Mouse (Mus musculus): ENCODE measurements around the gene Nlgn1. TPM values are rescaled to one million over a fixed set of nuclear protein-coding genes. Genes with fewer than 3 reads are reported as not detected.

Gene Nlgn1
- polyA plus RNA-seq, 1 experiment from 2014 or later = 1.9 TPM

DNA sequence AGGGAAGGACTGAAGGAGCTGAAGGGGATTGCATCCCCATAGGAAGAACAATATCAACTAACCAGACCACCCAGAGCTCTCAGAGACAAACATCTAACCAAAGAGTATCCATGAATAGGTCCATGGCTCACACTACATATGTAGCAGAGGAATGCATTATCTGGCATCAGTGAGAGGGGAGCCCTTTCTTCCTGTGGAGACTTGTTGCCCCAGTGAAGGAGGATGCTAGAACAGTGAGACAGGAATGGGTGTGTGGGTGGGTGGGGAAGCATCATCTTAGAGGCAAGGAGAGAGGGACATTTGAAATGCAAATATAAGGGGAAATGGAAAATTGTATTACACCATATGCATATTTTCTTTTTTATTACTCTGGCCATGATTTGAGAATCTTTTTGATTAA is 473.9 kb downstream of the Nlgn1 start:
- no peaks in the 10 kb centered on the region for H3K4me1 ChIP-seq
- H3K27me3 ChIP-seq (ENCODE audit: low read depth, poor library complexity, severe bottlenecking) = no peaks in the 10 kb centered on the region
- H3K36me3 ChIP-seq = no peaks in the 10 kb centered on the region
- no peak overlapping the region for H3K27ac ChIP-seq (replicated peaks)
- no peak for DNase-seq (ENCODE audit: low spot score)
- H3K4me3 ChIP-seq = no peak overlapping the region
- no peaks in the 10 kb centered on the region for H3K9me3 ChIP-seq (replicated peaks)

DNA sequence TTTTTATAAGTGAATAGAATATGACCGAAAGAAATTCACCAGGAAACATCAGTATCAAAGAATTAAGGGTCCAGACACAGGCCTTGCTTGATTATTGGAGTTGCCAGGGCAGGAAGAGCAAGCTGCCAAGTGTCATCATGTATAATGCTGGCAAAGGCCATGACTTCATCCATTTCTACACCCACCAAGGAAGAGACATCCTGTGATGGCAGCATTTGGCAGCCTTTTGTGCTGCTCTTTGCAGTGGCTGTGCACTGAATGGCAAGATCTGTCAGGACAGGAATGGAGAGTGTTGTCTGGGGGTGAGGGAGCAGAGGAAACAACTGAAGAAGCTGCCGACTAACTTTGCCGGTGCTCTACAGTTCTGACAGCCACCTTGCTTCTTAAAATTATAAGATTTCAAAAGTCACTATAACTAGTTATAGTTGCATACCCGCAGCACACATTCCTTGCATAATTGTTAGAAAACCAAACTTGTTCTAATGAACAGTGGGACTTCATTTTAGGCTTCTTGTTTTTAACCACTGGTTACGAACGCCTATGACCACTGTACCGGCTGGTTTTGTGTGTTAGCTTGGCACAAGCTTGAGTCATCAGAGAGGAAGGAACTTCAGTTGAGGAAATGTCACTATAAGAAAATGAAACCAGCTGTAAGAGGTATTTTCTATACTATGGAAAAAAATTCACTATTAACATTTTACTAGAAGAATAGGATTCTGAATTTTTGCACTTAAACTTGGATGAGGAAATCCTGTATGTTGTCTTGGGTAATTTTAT is 487.4 kb downstream of the Nlgn1 start:
- H3K4me3 ChIP-seq = no peak overlapping the region
- DNase-seq (ENCODE audit: low spot score) = no peak
- whole genome bisulfite sequencing = 93% methylated on average over 7 of the region's 7 CpGs
- no peaks in the 10 kb centered on the region for H3K36me3 ChIP-seq
- no peaks in the 10 kb centered on the region for H3K9me3 ChIP-seq (replicated peaks)
- no peaks in the 10 kb centered on the region for H3K27me3 ChIP-seq (ENCODE audit: low read depth, poor library complexity, severe bottlenecking)
- no peak overlapping the region for H3K27ac ChIP-seq (replicated peaks)
- H3K4me1 ChIP-seq = no peaks in the 10 kb centered on the region

- no peaks in the 10 kb centered on the region for H3K4me1 ChIP-seq
- no peaks in the 10 kb centered on the region for H3K27me3 ChIP-seq (ENCODE audit: low read depth, poor library complexity, severe bottlenecking)
- 87% methylated on average over 2 of the region's 2 CpGs for WGBS
- H3K36me3 ChIP-seq = no peaks in the 10 kb centered on the region
- DNase-seq (ENCODE audit: low spot score) = no peak
- no peak overlapping the region for H3K27ac ChIP-seq (replicated peaks)
- no peaks in the 10 kb centered on the region for H3K9me3 ChIP-seq (replicated peaks)
- H3K4me3 ChIP-seq = no peak overlapping the region
These were observed 502.0 kb downstream of the Nlgn1 start for GRCm38 (mm10) chr3:25830237-25830636.

- no peaks in the 10 kb centered on the region for H3K27me3 ChIP-seq (ENCODE audit: low read depth, poor library complexity, severe bottlenecking)
- no peaks in the 10 kb centered on the region for H3K36me3 ChIP-seq
- no peaks in the 10 kb centered on the region for H3K9me3 ChIP-seq (replicated peaks)
- H3K27ac ChIP-seq (replicated peaks) = no peak overlapping the region
- WGBS = 87% methylated on average over 3 of the region's 3 CpGs
- DNase-seq (ENCODE audit: low spot score) = no peak
- no peaks in the 10 kb centered on the region for H3K4me1 ChIP-seq
- H3K4me3 ChIP-seq = no peak overlapping the region
These were observed 518.9 kb downstream of the Nlgn1 start for GRCm38 (mm10) chr3:25813368-25813767.

GRCm38 (mm10) chr3:25807559-25807958 is 524.7 kb downstream of the Nlgn1 start:
- H3K4me1 ChIP-seq = 0 out of 2 replicates have a peak, but pooled peaks cover 4% of the 10 kb centered on the region
- no peak overlapping the region for H3K4me3 ChIP-seq
- no peaks in the 10 kb centered on the region for H3K9me3 ChIP-seq (replicated peaks)
- 58% methylated on average over 3 of the region's 3 CpGs for WGBS
- no peaks in the 10 kb centered on the region for H3K27me3 ChIP-seq (ENCODE audit: low read depth, poor library complexity, severe bottlenecking)
- no peak overlapping the region for H3K27ac ChIP-seq (replicated peaks)
- H3K36me3 ChIP-seq = no peaks in the 10 kb centered on the region
- peak; percentile 45 for DNase-seq (ENCODE audit: low spot score)

DNA sequence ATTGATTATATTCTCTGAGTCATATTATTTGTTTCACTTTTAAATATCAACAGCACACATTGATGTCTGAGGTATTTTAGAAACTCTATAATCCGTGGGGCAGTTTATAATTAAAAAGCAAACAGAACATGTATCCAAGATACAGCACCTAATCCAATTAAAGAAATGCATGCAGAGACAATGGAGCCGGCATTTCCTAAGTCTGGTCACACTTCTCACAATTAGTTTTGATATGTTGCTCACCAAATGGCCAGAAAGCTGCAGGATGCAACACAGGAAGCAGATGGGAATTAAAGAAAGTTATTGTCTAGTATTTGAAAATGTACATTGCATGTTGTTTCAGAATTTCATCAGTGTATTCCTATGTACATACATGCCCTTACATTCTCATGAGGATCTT is 550.6 kb downstream of the Nlgn1 start:
- Histone ChIP-seq H3K9me3 (replicated peaks) (no peaks in the 10 kb centered on the region), H3K27me3 (ENCODE audit: low read depth, poor library complexity, severe bottlenecking) (no peaks in the 10 kb centered on the region), H3K36me3 (no peaks in the 10 kb centered on the region), H3K4me1 (no peaks in the 10 kb centered on the region), H3K27ac (replicated peaks) (no peak overlapping the region), H3K4me3 (no peak overlapping the region)
- WGBS = 66% methylated on average over 2 of the region's 2 CpGs
- DNase-seq (ENCODE audit: low spot score) = no peak

DNA sequence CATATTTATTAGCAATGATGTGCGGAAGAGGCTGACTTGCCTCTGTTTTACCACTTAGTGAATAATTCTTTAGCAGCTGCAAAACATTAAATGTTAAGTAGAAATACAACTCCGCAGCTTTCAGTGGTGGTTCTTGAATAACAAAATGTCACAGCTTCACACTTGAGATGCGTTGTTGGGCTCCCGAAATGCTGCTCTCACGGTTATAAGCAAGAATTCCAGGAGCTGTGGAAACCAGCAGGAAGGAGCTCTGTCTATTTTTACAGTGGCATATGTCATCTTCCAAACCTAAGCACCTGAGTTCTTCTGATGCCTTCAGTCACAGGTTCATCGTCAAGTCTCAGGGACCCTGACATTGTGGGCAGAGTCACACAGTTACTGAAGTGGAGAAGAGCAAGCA is 556.8 kb downstream of the Nlgn1 start:
- H3K27me3 ChIP-seq (ENCODE audit: low read depth, poor library complexity, severe bottlenecking) = no peaks in the 10 kb centered on the region
- no peaks in the 10 kb centered on the region for H3K36me3 ChIP-seq
- no peak overlapping the region for H3K27ac ChIP-seq (replicated peaks)
- DNase-seq (ENCODE audit: low spot score) = no peak
- H3K9me3 ChIP-seq (replicated peaks) = no peaks in the 10 kb centered on the region
- peaks cover 10% of the 10 kb centered on the region; the same call in 1 of the 2 replicates for H3K4me1 ChIP-seq
- WGBS = 88% methylated on average over 6 of the region's 6 CpGs
- no peak overlapping the region for H3K4me3 ChIP-seq

- H3K9me3 ChIP-seq (replicated peaks) = no peaks in the 10 kb centered on the region
- H3K27me3 ChIP-seq (ENCODE audit: low read depth, poor library complexity, severe bottlenecking) = no peaks in the 10 kb centered on the region
- peaks cover 10% of the 10 kb centered on the region; the same call in 1 of the 2 replicates for H3K4me1 ChIP-seq
- H3K4me3 ChIP-seq = no peak overlapping the region
- no peak overlapping the region for H3K27ac ChIP-seq (replicated peaks)
- no peak for DNase-seq (ENCODE audit: low spot score)
- 70% methylated on average over 4 of the region's 4 CpGs for WGBS
- no peaks in the 10 kb centered on the region for H3K36me3 ChIP-seq
These were observed 558.4 kb downstream of the Nlgn1 start for GRCm38 (mm10) chr3:25773908-25774307.

- DNase-seq (ENCODE audit: low spot score) = no peak
- H3K27ac ChIP-seq (replicated peaks) = no peak overlapping the region
These were observed 558.8 kb downstream of the Nlgn1 start for GRCm38 (mm10) chr3:25773467-25773866.

GRCm38 (mm10) chr3:25763689-25764088 is 568.6 kb downstream of the Nlgn1 start:
- H3K27me3 ChIP-seq (ENCODE audit: low read depth, poor library complexity, severe bottlenecking) = no peaks in the 10 kb centered on the region
- no peak for DNase-seq (ENCODE audit: low spot score)
- no peaks in the 10 kb centered on the region for H3K36me3 ChIP-seq
- 91% methylated on average over 4 of the region's 4 CpGs for WGBS
- no peaks in the 10 kb centered on the region for H3K4me1 ChIP-seq
- H3K27ac ChIP-seq (replicated peaks) = no peak overlapping the region
- H3K9me3 ChIP-seq (replicated peaks) = no peaks in the 10 kb centered on the region
- no peak overlapping the region for H3K4me3 ChIP-seq

More at GRCm38 (mm10) chr3:25773467-25773866, 558.8 kb downstream of the Nlgn1 start:
- peaks cover 10% of the 10 kb centered on the region; the same call in 1 of the 2 replicates for H3K4me1 ChIP-seq
- no peak overlapping the region for H3K4me3 ChIP-seq
- H3K27me3 ChIP-seq (ENCODE audit: low read depth, poor library complexity, severe bottlenecking) = no peaks in the 10 kb centered on the region
- no peaks in the 10 kb centered on the region for H3K36me3 ChIP-seq
- no peaks in the 10 kb centered on the region for H3K9me3 ChIP-seq (replicated peaks)

DNA sequence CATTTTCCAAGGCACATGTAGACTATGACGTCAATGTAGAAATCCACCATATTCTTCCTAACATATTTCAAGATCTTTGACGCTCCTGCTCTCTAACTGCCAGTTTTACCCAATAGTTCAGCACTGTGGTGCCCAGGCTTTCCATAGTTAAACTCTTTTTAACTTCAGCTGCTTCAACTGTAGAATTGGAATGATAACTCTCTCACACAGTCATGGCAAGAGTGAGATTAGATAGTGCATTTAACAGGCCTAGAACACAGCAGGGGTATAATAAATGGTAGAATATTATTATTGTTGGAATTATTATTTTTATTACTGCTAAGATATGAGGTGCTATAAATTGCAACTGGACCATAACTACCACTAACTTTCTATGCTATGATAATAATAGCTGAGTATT is 574.4 kb downstream of the Nlgn1 start:
- no peak overlapping the region for H3K4me3 ChIP-seq
- no peaks in the 10 kb centered on the region for H3K36me3 ChIP-seq
- no peaks in the 10 kb centered on the region for H3K9me3 ChIP-seq (replicated peaks)
- no peak overlapping the region for H3K27ac ChIP-seq (replicated peaks)
- 89% methylated on average over 2 of the region's 2 CpGs for WGBS
- no peaks in the 10 kb centered on the region for H3K27me3 ChIP-seq (ENCODE audit: low read depth, poor library complexity, severe bottlenecking)
- H3K4me1 ChIP-seq = no peaks in the 10 kb centered on the region
- no peak for DNase-seq (ENCODE audit: low spot score)

DNA sequence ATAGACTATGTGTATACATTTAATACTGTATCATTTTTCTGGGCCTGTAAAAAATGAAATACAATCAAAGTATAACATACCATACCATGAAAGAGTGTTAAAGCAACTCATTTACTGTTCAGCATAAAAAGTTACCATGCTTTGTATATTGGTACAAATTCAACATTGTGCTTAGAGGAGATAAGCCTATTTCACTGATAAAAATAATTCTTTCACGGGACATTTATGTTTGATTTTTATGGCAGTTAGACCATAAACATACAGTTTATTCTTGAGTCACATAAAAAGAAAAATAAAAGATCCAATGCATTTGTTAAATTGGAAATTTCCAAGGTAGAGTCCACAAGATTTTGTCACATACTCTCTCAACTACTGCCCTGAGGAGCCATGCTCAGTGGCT is 608.1 kb downstream of the Nlgn1 start:
- Histone ChIP-seq H3K27ac (replicated peaks) (no peak overlapping the region), H3K9me3 (replicated peaks) (no peaks in the 10 kb centered on the region), H3K4me3 (no peak overlapping the region), H3K36me3 (no peaks in the 10 kb centered on the region), H3K27me3 (ENCODE audit: low read depth, poor library complexity, severe bottlenecking) (no peaks in the 10 kb centered on the region), H3K4me1 (no peaks in the 10 kb centered on the region)
- WGBS = 92% methylated on average over 1 of the region's 1 CpGs
- DNase-seq (ENCODE audit: low spot score) = no peak

DNA sequence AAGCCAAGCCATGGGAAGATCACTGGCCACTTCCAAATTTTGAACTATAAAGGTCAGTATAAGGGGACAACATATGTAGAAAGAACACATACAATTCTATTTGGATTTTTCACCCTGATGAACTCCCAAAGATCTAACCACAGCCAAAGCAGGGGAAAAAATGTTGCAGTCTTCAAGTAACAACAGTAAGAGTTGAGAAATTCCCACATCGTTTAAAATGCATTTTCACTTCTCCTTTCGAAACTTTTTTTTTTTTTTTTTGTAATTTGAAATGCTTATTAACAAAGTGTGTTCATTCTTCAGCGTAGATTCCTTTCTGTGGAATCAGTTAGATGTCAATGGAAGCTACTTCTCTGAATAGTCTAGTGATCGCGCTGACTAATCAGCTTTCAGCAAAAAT is 610.8 kb downstream of the Nlgn1 start:
- H3K4me1 ChIP-seq = no peaks in the 10 kb centered on the region
- H3K27me3 ChIP-seq (ENCODE audit: low read depth, poor library complexity, severe bottlenecking) = no peaks in the 10 kb centered on the region
- H3K9me3 ChIP-seq (replicated peaks) = no peaks in the 10 kb centered on the region
- no peak for DNase-seq (ENCODE audit: low spot score)
- WGBS = 72% methylated on average over 5 of the region's 5 CpGs
- H3K27ac ChIP-seq (replicated peaks) = no peak overlapping the region
- H3K4me3 ChIP-seq = no peak overlapping the region
- H3K36me3 ChIP-seq = no peaks in the 10 kb centered on the region
